Mouse (Mus musculus): Measurements from ENCODE around the gene Ust. TPM values are rescaled to one million over a fixed set of nuclear protein-coding genes. Genes with fewer than 3 reads are reported as not detected.

Ust gene
- polyA plus RNA-seq, 1 experiment, result 6.9 TPM

DNA sequence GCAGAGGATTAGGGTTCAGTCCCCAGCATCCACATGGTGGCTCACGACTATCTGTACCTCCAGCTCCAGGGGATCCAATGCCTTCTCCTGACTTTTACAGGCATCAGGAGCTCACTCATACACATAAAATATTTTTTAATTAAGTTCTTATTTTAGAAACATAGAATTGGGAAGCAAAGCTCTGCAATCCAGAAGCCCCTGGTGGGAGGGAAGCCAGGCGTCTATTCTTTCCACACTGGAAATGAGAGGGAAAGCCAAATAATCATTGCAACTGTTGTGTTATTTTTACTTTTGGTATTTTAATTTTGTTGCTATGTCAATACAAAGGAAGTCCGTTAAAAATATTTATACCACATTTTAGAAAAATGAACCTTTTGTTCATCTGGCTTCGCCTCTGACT, 35.8 kb downstream of the Ust start:
- H3K36me3 ChIP-seq (ENCODE audit: control insufficient read depth, insufficient read depth), result no peaks in the 10 kb centered on the region
- no peaks in the 10 kb centered on the region for H3K79me3 ChIP-seq (ENCODE audit: low read depth)
- no peak overlapping the region for H3K4me3 ChIP-seq (ENCODE audit: insufficient read depth, poor library complexity, severe bottlenecking)
- H3K27me3 ChIP-seq (ENCODE audit: control insufficient read depth, insufficient read depth, insufficient read length), result no peaks in the 10 kb centered on the region
- H3K79me2 ChIP-seq (ENCODE audit: control insufficient read depth, insufficient read depth), result peaks cover 11% of the 10 kb centered on the region
- TF ChIP-seq MYOG (IDR thresholded peaks at IDR 0.05; ENCODE audit: control insufficient read depth, extremely low read depth, insufficient read length), result no peak
- TF ChIP-seq MAX (IDR thresholded peaks at IDR 0.05), result no peak
- TF ChIP-seq CTCF (IDR thresholded peaks at IDR 0.05; ENCODE audit: control insufficient read depth, insufficient read depth, insufficient read length), result no peak
- TF ChIP-seq MYOD1 (IDR thresholded peaks at IDR 0.05; ENCODE audit: control insufficient read depth, insufficient read length, low read depth), result no peak
- no peak for TF ChIP-seq CEBPB (IDR thresholded peaks at IDR 0.05; ENCODE audit: low read depth)
- no peak overlapping the region for H3ac ChIP-seq (ENCODE audit: control insufficient read depth, insufficient read length, low read depth)

DNA sequence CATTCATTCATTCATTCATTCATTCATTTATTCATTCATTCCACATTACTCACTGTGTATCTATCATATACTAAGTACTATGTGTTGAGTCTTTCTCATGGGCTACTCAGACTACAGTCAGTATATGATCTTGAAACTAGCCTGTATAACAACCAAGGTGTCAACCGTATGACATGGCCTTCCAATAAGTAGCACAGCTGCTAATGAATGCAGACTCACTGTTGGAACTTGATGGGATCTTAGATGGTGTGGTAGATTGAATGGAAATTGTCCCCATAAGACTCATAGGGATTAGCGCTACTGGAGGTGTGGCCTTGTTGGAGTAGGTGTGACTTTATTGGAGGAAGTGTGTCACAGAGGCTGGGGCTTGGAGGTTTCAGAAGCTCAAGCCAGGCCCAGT, 38.8 kb downstream of the Ust start:
- peaks cover 19% of the 10 kb centered on the region for H3K79me2 ChIP-seq (ENCODE audit: control insufficient read depth, insufficient read depth)
- no peaks in the 10 kb centered on the region for H3K36me3 ChIP-seq (ENCODE audit: control insufficient read depth, insufficient read depth)
- H3ac ChIP-seq (ENCODE audit: control insufficient read depth, insufficient read length, low read depth), result no peak overlapping the region
- peaks cover 3% of the 10 kb centered on the region for H3K79me3 ChIP-seq (ENCODE audit: low read depth)
- H3K27me3 ChIP-seq (ENCODE audit: control insufficient read depth, insufficient read depth, insufficient read length), result no peaks in the 10 kb centered on the region
- no peak for TF ChIP-seq MYOD1 (IDR thresholded peaks at IDR 0.05; ENCODE audit: control insufficient read depth, insufficient read length, low read depth)
- H3K4me3 ChIP-seq (ENCODE audit: insufficient read depth, poor library complexity, severe bottlenecking), result no peak overlapping the region

DNA sequence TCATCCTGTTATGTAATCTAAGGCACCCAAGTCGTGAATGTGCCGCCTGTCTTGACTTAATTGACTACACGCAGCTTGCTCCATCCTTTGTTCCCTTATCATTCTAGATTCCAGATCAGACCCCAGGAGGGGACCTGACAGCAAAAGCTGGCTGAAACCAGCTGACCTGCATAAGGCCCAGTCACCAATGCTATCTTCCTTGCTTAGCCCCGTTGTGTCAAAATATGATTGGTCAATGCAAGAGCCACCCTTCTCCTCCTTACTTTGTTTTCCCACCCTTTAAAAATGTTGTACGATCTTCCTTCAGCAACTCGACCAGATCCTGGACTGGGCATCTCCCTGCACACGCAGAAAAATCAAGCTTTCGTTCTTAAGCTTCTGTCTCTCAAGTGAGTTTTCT, 40.7 kb downstream of the Ust start:
- H3K4me3 ChIP-seq (ENCODE audit: insufficient read depth, poor library complexity, severe bottlenecking), result no peak overlapping the region
- no peak for TF ChIP-seq USF1 (IDR thresholded peaks at IDR 0.05; ENCODE audit: low read depth)
- TF ChIP-seq CEBPB (IDR thresholded peaks at IDR 0.05; ENCODE audit: low read depth), result no peak
- TF ChIP-seq MAX (IDR thresholded peaks at IDR 0.05), result no peak
- TF ChIP-seq MYOD1 (IDR thresholded peaks at IDR 0.05; ENCODE audit: control insufficient read depth, insufficient read length, low read depth), result no peak
- no peak for TF ChIP-seq CTCF (IDR thresholded peaks at IDR 0.05; ENCODE audit: control insufficient read depth, insufficient read depth, insufficient read length)

DNA sequence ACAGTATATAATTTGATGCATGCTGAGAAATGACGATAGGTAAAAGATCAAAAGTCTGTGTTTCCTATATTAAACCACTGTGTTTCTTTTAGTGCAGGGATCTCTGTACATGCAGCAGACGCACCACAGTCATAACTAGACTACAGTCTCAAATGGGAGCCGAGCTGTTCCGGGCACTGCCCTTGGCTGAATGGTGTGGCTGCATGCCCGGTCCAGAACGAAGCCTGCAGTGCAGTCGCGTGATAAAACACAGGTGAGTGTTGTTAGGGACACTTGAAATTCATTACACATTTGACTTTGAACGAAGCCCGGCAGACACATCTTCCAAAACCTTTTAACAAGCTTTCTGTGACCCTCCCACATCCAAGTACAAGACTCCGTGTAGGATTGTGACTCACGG, 46.6 kb downstream of the Ust start:
- H3K27me3 ChIP-seq (ENCODE audit: control insufficient read depth, insufficient read depth, insufficient read length), result no peaks in the 10 kb centered on the region
- H3K79me3 ChIP-seq (ENCODE audit: low read depth), result peaks cover 7% of the 10 kb centered on the region
- no peak overlapping the region for H3ac ChIP-seq (ENCODE audit: control insufficient read depth, insufficient read length, low read depth)
- peaks cover 61% of the 10 kb centered on the region for H3K79me2 ChIP-seq (ENCODE audit: control insufficient read depth, insufficient read depth)
- H3K4me3 ChIP-seq (ENCODE audit: insufficient read depth, poor library complexity, severe bottlenecking), result no peak overlapping the region
- no peak for TF ChIP-seq USF1 (IDR thresholded peaks at IDR 0.05; ENCODE audit: low read depth)
- no peak for TF ChIP-seq FOSL1 (IDR thresholded peaks at IDR 0.05; ENCODE audit: insufficient read depth, low read length, poor library complexity, severe bottlenecking)
- TF ChIP-seq MYOG (IDR thresholded peaks at IDR 0.05; ENCODE audit: control insufficient read depth, extremely low read depth, insufficient read length), result no peak
- TF ChIP-seq CEBPB (IDR thresholded peaks at IDR 0.05; ENCODE audit: low read depth), result no peak
- TF ChIP-seq MAX (IDR thresholded peaks at IDR 0.05), result no peak
- no peak for TF ChIP-seq CTCF (IDR thresholded peaks at IDR 0.05; ENCODE audit: control insufficient read depth, insufficient read depth, insufficient read length)
- TF ChIP-seq MYOD1 (IDR thresholded peaks at IDR 0.05; ENCODE audit: control insufficient read depth, insufficient read length, low read depth), result no peak
- H3K36me3 ChIP-seq (ENCODE audit: control insufficient read depth, insufficient read depth), result no peaks in the 10 kb centered on the region

More for the DNA sequence above, 40.7 kb downstream of the Ust start:
- peaks cover 24% of the 10 kb centered on the region for H3K79me2 ChIP-seq (ENCODE audit: control insufficient read depth, insufficient read depth)
- H3K79me3 ChIP-seq (ENCODE audit: low read depth), result peaks cover 4% of the 10 kb centered on the region
- no peak overlapping the region for H3ac ChIP-seq (ENCODE audit: control insufficient read depth, insufficient read length, low read depth)
- H3K36me3 ChIP-seq (ENCODE audit: control insufficient read depth, insufficient read depth), result no peaks in the 10 kb centered on the region
- H3K27me3 ChIP-seq (ENCODE audit: control insufficient read depth, insufficient read depth, insufficient read length), result no peaks in the 10 kb centered on the region

DNA sequence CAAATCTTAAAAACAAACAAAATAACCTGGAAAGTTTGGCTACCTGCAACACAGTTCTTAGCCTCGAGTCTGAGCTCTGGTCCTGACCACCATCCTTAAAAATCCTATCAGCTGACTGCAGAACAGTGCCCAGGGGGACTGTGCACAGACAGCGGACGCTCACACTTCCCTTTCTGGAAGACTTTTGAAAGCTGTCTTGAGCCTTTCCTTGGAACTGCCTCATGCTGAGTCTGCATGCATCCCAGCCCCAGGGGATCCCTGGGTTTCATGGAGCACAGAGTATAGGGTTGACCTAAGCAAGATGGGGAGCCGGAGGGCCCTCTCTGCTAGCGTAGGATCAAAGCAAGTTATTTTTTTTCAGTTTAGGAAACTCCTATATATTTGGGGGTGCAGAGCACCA, 47.6 kb downstream of the Ust start:
- Histone ChIP-seq H3ac (ENCODE audit: control insufficient read depth, insufficient read length, low read depth) (no peak overlapping the region), H3K36me3 (ENCODE audit: control insufficient read depth, insufficient read depth) (no peaks in the 10 kb centered on the region), H3K79me2 (ENCODE audit: control insufficient read depth, insufficient read depth) (peaks cover 69% of the 10 kb centered on the region), H3K79me3 (ENCODE audit: low read depth) (peaks cover 7% of the 10 kb centered on the region), H3K27me3 (ENCODE audit: control insufficient read depth, insufficient read depth, insufficient read length) (no peaks in the 10 kb centered on the region), H3K4me3 (ENCODE audit: insufficient read depth, poor library complexity, severe bottlenecking) (no peak overlapping the region)
- TF ChIP-seq CTCF (IDR thresholded peaks at IDR 0.05; ENCODE audit: control insufficient read depth, insufficient read depth, insufficient read length) (no peak), USF1 (IDR thresholded peaks at IDR 0.05; ENCODE audit: low read depth) (no peak), MAX (IDR thresholded peaks at IDR 0.05) (no peak), CEBPB (IDR thresholded peaks at IDR 0.05; ENCODE audit: low read depth) (no peak), FOSL1 (IDR thresholded peaks at IDR 0.05; ENCODE audit: insufficient read depth, low read length, poor library complexity, severe bottlenecking) (no peak), MYOG (IDR thresholded peaks at IDR 0.05; ENCODE audit: control insufficient read depth, extremely low read depth, insufficient read length) (no peak), MYOD1 (IDR thresholded peaks at IDR 0.05; ENCODE audit: control insufficient read depth, insufficient read length, low read depth) (no peak)

DNA sequence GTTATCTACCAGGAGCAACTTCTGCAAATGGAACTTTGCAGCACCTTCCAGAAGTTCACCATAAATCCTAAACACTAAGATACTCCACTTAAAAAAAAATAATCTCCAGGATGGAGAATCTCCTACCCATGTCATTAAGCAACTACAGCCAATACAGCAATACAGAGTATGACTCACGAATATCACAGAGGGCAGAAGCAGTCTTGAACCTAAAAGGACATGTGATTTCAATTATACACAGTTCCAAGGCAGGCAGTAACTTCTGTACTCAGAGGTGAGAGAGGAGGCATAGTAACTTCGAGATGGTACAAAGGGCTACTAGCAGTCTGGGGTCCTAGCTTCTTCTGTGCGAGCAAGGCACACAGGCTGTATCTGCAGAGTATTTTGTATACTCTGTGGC, 49.1 kb downstream of the Ust start:
- TF ChIP-seq USF1 (IDR thresholded peaks at IDR 0.05; ENCODE audit: low read depth) (peak; percentile 32), MYOG (IDR thresholded peaks at IDR 0.05; ENCODE audit: control insufficient read depth, extremely low read depth, insufficient read length) (no peak), MYOD1 (IDR thresholded peaks at IDR 0.05; ENCODE audit: control insufficient read depth, insufficient read length, low read depth) (no peak), CEBPB (IDR thresholded peaks at IDR 0.05; ENCODE audit: low read depth) (no peak), CTCF (IDR thresholded peaks at IDR 0.05; ENCODE audit: control insufficient read depth, insufficient read depth, insufficient read length) (no peak), MAX (IDR thresholded peaks at IDR 0.05) (no peak), FOSL1 (IDR thresholded peaks at IDR 0.05; ENCODE audit: insufficient read depth, low read length, poor library complexity, severe bottlenecking) (no peak)
- H3ac ChIP-seq (ENCODE audit: control insufficient read depth, insufficient read length, low read depth), result no peak overlapping the region
- no peak overlapping the region for H3K4me3 ChIP-seq (ENCODE audit: insufficient read depth, poor library complexity, severe bottlenecking)
- H3K79me2 ChIP-seq (ENCODE audit: control insufficient read depth, insufficient read depth), result peaks cover 66% of the 10 kb centered on the region
- peaks cover 4% of the 10 kb centered on the region for H3K79me3 ChIP-seq (ENCODE audit: low read depth)
- H3K36me3 ChIP-seq (ENCODE audit: control insufficient read depth, insufficient read depth), result no peaks in the 10 kb centered on the region
- no peaks in the 10 kb centered on the region for H3K27me3 ChIP-seq (ENCODE audit: control insufficient read depth, insufficient read depth, insufficient read length)
